Comparison of ENCODE assay signal across 14 mouse cellular contexts in the genomic region with DNA sequence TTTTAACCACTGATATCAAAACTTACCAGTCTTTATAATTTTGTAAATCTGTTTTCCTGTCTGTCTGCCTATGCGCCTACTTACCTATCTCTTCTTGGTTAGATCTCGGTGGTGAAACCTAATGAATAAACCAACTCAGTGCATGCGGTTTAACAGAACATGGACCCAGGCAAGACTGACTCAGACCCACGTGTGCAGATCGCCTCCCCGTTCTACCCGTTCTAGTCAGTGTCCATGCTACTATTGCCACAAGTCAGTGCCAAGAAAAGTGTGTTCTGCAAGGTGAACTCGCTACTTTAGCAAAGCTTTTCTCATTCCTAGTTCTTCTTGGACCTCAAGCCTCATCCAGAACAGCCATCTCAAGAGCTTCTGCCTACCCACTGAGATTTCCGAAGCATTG.
"Had no signal": no experiment of that assay in that cellular context is flagged by ENCODE, and none has a peak within 500 bp of the region (broad histone marks: within the 10 kb centered on the region; RNA-seq: fewer than 3 reads in every experiment).

No protein-coding gene starts in this region.

- H3K27ac ChIP-seq: layer of hippocampus, adult 2 months; left cerebral cortex, adult 2 months; liver, embryonic 13.5 days; midbrain, embryonic 12.5 days; neural tube, embryonic 13.5 days had no signal

- H3K4me1 ChIP-seq: neural tube, embryonic 13.5 days had no signal

- H3K9me3 ChIP-seq: liver, embryonic 13.5 days; midbrain, embryonic 12.5 days; neural tube, embryonic 13.5 days had no signal

- H3K4me3 ChIP-seq: layer of hippocampus, adult 2 months; left cerebral cortex, adult 2 months; liver, embryonic 13.5 days; midbrain, embryonic 12.5 days; myocyte; neural tube, embryonic 13.5 days had no signal

- ATAC-seq: midbrain, embryonic 16.5 days had no signal

- H3K4me2 ChIP-seq: liver, embryonic 13.5 days; midbrain, embryonic 12.5 days; neural tube, embryonic 13.5 days had no signal

- H3K36me3 ChIP-seq: liver, embryonic 13.5 days; midbrain, embryonic 12.5 days; neural tube, embryonic 13.5 days had no signal

- H3K27me3 ChIP-seq: liver, embryonic 13.5 days; midbrain, embryonic 12.5 days; neural tube, embryonic 13.5 days had no signal

- DNase-seq: layer of hippocampus, adult 9-11 months; layer of hippocampus, postnatal 36 days; liver, embryonic 13.5 days; lung, adult 2 months; lung, postnatal 14 days; lung, postnatal 4 days; thymus, adult 18-20 months; thymus, postnatal 36 days had no signal

- H3K9ac ChIP-seq: liver, embryonic 13.5 days; midbrain, embryonic 12.5 days; neural tube, embryonic 13.5 days had no signal
